Mouse (Mus musculus): Measurements from ENCODE around the gene Kcnq5. TPM values are rescaled to one million over a fixed set of nuclear protein-coding genes. Genes with fewer than 3 reads are reported as not detected.

Kcnq5 gene
- total RNA-seq, 2 experiments from 2014 or later: 47.7 to 61.2 TPM

DNA sequence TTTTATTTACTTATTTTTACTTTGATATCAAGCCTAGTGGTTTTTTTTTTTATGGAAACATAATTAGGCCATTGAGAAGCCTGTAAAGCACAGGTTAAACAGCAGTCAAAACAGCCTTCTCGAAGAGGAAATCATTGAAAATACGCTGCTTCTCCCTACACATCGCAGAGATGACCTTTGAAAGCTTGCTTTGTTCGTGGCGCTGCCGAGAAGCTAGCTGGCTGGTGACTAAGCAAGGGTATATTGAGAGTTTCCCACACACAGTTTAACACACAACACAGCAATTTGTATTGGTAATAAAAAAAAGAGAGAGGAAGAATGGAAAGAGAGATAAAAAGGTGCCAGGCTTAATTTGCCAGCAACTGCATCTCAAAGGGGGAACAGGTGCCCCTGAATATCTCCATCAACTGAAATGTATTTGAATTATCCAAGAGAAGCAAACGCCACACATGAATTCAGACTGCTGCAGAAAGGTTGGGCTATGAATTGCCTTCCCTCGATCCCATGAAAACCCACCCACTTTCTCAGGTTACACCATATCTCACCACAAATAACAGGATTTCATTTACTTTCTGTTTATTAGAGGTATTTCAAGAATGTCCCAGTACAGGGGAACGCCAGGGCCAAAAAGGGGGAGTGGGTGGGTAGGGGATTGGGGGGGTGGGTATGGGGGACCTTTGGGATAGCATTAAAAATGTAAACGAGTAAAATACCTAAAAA, 461.8 kb downstream of the Kcnq5 start:
- DNase-seq (ENCODE audit: low spot score in 2 of 2): peak in 1 of 2 experiments; percentile 15

DNA sequence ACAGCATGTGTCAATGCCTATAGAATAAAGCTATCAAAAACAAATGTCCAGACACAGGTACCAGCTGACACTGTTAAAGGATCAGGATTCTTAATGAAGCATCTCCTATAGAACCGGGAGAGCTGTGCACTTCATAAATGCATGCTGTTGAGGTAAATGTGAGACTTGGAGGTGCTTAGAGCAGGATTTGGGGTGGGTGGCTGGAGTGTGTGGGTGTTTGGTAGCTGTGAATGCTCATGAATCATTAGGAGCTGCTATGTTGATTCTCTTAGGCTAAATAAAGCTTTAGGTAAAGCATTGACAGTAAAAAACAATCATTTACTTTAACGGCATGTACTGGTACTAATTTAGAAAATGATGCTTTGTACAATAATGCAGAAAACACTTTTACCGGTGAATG, 465.4 kb downstream of the Kcnq5 start:
- DNase-seq (ENCODE audit: low spot score in 2 of 2): no peak

GRCm38 (mm10) chr1:21488645-21489044, 473.1 kb downstream of the Kcnq5 start:
- no peak for DNase-seq (ENCODE audit: low spot score in 2 of 2)

- no peak for DNase-seq (ENCODE audit: low spot score in 2 of 2)
Measured at GRCm38 (mm10) chr1:21486266-21486665, 475.5 kb downstream of the Kcnq5 start.

GRCm38 (mm10) chr1:21469311-21469710, 492.4 kb downstream of the Kcnq5 start:
- DNase-seq (ENCODE audit: low spot score in 2 of 2): no peak

DNA sequence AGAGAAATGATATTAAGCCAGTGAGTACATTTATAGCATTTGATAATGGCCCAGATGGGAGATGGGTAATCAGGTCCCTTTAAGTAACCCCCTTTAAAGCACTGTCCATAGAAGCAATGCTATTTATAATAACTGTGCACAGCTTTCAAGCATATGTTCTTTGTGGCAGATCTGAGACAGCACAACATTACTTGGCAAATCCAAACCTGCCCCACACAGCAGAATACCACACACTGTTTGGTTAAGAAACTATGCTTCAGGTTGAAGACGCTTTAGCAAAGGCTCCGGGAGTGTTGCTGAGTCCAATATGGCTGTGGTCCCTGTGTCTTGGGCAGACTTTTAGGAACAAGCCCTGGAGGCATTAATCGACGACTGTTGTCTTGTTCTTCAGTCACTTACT, 495.3 kb downstream of the Kcnq5 start:
- peak in 1 of 2 experiments; percentile 48 for DNase-seq (ENCODE audit: low spot score in 2 of 2)

DNA sequence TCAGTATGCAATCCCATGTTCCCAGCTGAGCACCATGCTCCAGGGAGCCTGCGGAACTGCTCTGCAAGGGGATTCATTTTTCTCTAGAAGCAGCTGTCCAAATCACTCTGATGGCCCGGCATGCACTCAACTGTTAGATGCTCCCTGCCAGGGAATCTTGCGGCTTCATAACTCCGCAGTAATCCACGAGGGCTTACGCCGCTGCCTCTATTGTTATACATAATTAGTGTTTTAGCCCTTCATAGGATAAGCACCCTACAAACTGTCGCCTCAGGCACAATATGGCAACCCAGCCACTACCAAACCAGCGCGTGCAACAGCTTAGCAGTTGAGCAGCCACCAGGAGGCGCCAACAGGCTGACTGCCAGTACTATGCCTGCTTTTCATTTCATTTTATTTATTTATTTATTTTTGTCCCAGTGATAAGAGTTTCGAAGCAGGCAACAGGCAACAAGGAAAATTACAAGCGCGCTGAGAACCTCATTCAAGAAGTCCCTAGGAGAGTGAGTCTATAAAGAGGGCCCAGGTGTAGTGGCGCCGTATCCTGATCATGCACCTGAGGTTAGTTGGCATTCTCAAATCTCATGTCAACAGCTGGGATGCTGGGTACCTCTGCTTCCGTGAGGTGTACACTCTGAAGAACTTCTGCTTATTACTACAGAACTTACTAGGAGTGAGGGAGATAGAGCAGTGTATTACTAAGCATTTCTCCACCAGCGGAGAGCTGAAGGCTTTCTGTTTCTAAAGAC, 500.6 kb downstream of the Kcnq5 start:
- DNase-seq (ENCODE audit: low spot score in 2 of 2): peak; percentile 62 to 89

GRCm38 (mm10) chr1:21458581-21458980, 503.2 kb downstream of the Kcnq5 start:
- no peak for DNase-seq (ENCODE audit: low spot score in 2 of 2)

GRCm38 (mm10) chr1:21455971-21456370, 505.8 kb downstream of the Kcnq5 start:
- DNase-seq (ENCODE audit: low spot score in 2 of 2): no peak

DNA sequence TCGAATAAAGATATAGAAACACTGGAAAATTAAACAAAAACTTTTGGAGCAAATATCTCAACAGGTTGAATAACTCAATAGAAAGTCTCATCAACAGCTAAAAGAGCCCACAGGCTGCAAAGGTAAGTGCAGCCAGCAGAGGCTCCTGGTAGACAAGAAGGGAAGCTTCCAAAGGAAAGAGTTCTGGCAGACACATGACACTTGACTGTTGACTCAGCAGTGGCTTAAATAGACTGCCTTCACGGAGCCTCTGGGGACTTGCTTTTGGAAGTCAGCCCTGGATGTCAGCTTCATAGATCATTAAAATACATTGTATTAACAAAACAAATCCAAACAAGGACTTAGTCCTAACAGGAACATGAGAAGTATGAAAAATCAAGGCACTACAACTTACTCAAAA, 513.5 kb downstream of the Kcnq5 start:
- no peak for DNase-seq (ENCODE audit: low spot score in 2 of 2)

DNA sequence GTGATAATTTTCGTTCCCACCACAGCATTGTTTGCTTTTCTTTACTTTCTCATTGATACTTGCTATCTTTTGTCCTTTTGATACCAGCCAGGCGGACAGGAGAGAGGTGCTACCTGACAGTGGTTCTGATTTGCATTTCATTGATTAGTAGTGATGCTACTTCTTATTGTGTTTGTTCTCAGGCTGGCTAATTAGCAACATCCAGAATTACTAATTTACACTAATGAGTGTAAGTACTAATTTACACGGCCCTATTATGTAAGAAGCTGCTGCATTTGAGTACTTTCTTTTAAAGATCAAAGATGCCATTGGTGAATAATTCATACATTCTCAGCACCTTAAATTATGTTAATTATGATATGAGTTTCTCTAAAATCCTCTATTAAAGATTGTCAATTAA, 525.0 kb downstream of the Kcnq5 start:
- no peak for DNase-seq (ENCODE audit: low spot score in 2 of 2)

DNA sequence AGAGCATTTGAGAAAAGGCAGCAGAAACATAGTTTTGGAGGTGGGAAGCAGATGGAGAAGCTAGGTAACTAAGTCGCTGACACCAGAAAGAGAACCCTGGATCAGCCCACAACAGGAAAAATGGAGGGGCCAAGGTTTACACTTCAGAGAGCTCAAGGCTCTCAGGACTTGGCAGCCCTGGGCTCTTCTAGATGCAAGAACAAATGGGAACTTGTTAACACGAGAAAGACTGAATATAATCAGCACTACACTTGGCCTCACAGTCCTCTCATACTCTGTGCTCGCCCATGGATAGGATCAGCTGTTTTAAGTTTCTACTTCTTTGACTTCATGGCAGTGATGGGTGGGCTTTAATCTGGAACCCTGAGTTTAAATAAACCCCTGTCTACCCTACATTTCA, 526.9 kb downstream of the Kcnq5 start:
- no peak for DNase-seq (ENCODE audit: low spot score in 2 of 2)

- DNase-seq (ENCODE audit: low spot score in 2 of 2): peak; percentile 28 to 65
Measured at GRCm38 (mm10) chr1:21431666-21432065, 530.1 kb downstream of the Kcnq5 start.

- no peak for DNase-seq (ENCODE audit: low spot score in 2 of 2)
Measured at GRCm38 (mm10) chr1:21428079-21428478, 533.7 kb downstream of the Kcnq5 start.

- no peak for DNase-seq (ENCODE audit: low spot score in 2 of 2)
Measured at GRCm38 (mm10) chr1:21425654-21426053, 536.1 kb downstream of the Kcnq5 start.

DNA sequence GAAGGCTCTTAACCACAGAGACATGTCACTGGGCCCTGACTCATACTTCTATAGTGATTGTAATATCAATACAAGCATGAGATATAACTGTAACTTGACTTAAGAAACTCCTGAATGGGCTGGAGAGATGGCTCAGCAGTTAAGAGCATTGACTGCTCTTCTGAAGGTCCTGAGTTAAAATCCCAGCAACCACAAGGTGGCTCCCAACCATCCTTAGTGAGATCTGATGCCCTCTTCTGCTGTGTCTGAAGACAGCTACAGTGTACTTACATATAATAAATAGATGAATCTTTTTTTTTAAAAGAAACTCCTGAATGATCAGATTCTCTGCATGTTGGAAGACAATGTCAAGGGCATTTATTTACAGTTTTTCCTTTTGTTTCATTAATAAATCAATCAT, 542.4 kb downstream of the Kcnq5 start:
- DNase-seq (ENCODE audit: low spot score in 2 of 2): peak in 1 of 2 experiments; percentile 61

- DNase-seq (ENCODE audit: low spot score in 2 of 2): no peak
Measured at GRCm38 (mm10) chr1:21412197-21412555, 549.6 kb downstream of the Kcnq5 start.

DNA sequence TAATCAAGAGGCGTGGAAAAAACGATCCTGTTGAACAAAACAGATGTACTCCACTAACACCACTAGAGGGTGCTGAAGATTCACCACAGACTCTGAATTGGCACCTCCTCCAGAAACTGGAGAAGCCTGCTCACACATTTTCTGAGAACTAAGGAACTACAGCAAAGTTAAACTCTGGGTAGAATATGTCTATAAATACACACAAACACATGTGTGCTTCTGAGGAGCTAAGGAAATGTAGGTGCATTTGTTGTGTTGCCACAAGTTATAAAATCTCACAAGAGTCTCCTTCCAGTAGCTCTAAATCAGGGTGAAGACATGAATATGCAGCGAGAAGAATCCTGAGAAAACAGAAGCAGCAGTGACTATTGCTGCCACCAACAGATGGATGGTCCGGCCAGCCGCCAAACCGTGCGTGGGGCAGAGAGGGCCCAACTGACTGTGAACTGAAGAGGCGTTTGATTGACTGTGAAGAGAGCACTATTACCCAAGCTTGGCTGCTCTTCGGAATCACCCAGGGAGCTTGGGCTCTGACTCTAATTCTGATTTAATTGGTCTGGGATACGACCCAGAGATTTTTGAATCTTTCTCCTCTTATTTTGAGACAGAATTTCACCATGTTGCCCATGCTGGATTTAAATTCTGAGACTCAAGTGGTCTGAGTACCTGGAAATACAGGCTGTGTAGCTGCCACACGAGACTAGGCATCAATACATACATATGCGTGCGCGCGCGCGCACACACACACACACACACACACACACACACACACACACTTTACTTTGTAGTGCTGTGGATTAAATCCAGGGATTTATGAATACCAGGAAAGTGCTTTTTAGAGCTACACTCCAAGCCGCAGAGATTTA, 550.2 kb downstream of the Kcnq5 start:
- DNase-seq (ENCODE audit: low spot score in 2 of 2): peak; percentile 62 to 80

DNA sequence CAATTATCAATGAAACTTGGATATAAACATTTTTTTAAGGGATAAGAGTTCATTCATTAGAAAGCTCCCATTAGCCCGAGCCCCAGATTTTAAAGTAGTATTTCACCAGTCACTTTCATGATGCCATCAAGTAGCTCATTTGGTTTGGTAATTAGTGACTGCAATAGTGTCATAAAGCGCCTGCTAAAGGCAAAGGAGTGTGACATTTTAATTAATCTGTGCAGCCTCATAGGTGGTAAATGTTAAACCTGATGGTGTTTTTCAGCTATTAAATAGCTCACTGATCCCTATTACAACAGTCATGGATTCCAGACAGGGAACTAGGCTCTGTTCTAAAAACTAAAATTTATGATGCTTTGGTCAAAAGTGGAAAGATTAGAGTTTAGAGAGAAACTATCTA, 554.5 kb downstream of the Kcnq5 start:
- DNase-seq (ENCODE audit: low spot score in 2 of 2): no peak

DNA sequence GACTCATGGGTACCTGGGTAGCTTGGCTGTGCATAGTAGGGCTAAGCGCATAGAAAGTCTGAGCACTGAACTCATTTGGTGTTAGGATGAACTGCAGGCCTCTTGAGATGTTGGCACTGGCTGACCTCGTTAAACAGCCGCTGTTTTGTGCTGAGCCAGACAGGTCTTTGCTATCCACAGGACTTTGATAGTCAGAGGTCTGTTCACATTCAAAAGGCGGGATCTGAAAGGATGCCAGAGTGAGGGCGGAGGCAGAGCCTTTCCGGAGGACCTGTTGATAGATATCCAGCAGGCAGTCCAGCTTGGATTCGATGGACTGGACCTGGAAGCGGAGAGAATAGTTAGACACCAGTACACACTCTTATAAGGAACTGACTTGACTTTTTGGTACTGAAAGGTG, 558.9 kb downstream of the Kcnq5 start:
- no peak for DNase-seq (ENCODE audit: low spot score in 2 of 2)

- no peak for DNase-seq (ENCODE audit: low spot score in 2 of 2)
Measured at GRCm38 (mm10) chr1:21391138-21391671, 570.5 kb downstream of the Kcnq5 start.

GRCm38 (mm10) chr1:21383256-21383655, 578.5 kb downstream of the Kcnq5 start, which contains the start of gene Khdc1b:
Gene Khdc1b, plus strand, starts transcription at chr1:21383556.
- DNase-seq (ENCODE audit: low spot score in 2 of 2): no peak
